Mouse (Mus musculus): ENCODE results near the gene Mamld1. TPM values are rescaled to one million over a fixed set of nuclear protein-coding genes. Genes with fewer than 3 reads are reported as not detected.

Gene Mamld1
- total RNA-seq, 2 experiments from 2014 or later = 35.2 to 39.5 TPM

DNA sequence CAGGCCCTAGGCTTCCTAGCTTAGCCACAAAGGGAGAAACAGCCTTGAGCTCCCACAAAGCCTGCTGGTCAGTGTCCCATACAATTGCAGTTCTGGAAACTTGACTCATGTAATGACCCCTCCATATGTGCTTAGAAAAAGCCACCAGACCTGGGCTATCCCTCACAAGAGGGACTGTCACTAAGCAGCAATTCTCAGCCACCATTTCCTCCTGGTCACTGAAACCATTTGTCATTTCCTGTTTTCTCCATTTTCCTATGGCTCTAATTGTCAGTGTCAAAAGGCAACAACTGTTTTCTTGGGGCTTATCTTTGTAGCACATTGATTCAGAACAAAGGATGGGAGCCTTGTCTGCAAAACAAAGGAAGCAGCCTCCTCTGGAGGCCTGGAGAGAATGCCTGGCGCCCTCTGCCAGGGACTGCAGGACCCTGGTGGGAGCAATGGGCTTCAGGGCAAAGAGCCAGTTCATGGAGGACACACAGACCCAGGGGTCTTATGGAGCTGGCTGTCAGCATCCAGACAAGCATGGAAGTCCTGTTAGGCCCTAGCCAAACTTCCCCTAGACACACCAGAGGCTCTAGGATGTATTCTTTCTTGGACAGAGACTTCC is 99.5 kb downstream of the Mamld1 start:
- no peak for DNase-seq (ENCODE audit: extremely low spot score in 1 of 2, low spot score in 2 of 2)
- intact Hi-C loops (cut with DNase I) = loop anchor here (2.0 kb wide), 1 partner anchor 65 kb away; no protein-coding TSS in a partner anchor
- H3K4me3 ChIP-seq = no peak overlapping the region
- H3K27ac ChIP-seq = no peak overlapping the region
- TF ChIP-seq CTCF (IDR thresholded peaks at IDR 0.05) = no peak

DNA sequence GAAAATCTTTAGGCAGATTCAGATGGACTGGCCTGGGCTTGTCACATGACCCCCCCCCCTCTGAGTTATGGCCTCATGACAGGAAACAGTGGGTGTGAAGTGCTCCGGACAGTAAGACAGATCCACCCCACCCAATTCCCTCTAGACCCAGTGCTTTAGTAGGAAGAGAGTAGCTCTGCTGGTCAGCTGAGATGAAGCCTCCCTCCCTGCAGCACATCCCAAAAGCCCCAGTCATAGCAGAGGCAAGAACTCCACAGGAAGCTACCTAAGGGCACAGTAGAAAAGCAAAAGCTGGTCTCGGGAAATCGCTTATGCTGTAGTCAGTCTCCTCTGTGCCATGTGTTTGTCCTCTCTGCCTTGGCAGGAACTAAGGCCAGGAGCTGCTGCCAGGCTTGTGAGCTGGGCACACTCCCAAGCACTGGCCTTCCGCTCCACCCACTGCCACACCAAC is 100.5 kb downstream of the Mamld1 start:
- DNase-seq (ENCODE audit: extremely low spot score in 1 of 2, low spot score in 2 of 2) = peak; percentile 12 to 24
- intact Hi-C loops (cut with DNase I) = loop anchor here (2.0 kb wide), 1 partner anchor 64 kb away; no protein-coding TSS in a partner anchor
- TF ChIP-seq CTCF (IDR thresholded peaks at IDR 0.05) = no peak
- Histone ChIP-seq H3K4me3 (no peak overlapping the region), H3K27ac (no peak overlapping the region)

- Histone ChIP-seq H3K4me3 (no peak overlapping the region), H3K27ac (no peak overlapping the region)
- no peak for TF ChIP-seq CTCF (IDR thresholded peaks at IDR 0.05)
- no peak for DNase-seq (ENCODE audit: extremely low spot score in 1 of 2, low spot score in 2 of 2)
- intact Hi-C loops (cut with DNase I) = no loop called here
Measured at GRCm38 (mm10) chrX:71181526-71181925, 131.5 kb downstream of the Mamld1 start.

DNA sequence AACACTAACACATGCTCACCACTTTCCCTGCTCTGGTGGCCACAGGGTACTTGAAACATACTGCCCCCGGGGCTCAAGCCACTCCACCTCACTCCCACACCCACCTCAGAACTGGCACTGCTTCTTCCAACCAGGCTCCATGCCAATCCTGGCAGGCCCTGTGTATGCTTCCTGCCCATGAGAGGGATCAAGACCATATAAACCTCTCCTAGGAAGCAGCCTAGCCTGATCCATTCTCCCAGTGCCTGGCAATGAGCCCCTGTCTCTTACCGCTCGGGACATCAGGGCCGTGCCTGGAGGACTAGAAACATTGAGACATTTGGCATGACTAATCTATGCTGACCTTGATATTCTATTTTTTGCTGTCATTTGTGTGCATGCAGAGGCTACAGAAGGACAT is 133.6 kb downstream of the Mamld1 start:
- Histone ChIP-seq H3K4me3 (no peak overlapping the region), H3K27ac (no peak overlapping the region)
- intact Hi-C loops (cut with DNase I) = no loop called here
- no peak for DNase-seq (ENCODE audit: extremely low spot score in 1 of 2, low spot score in 2 of 2)
- no peak for TF ChIP-seq CTCF (IDR thresholded peaks at IDR 0.05)

DNA sequence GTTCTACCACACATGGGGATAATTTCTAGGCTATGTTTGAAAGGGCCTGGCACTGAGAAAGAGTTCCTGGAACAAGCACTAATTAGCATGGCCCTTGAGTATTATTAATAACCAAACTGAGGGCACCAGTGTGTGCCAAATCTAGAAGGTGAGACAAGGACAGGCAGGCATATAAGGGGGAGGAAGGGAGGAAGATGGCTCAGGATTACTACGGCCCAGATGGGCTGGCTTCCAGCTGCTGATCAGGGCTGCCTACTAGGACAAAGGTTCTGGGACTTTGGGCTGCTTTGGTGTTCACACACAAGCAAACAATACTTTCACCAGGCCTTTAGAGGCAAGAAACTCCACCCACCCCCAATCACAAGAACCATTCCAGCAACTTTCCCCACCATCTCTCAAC is 136.3 kb downstream of the Mamld1 start:
- no peak overlapping the region for H3K4me3 ChIP-seq
- H3K27ac ChIP-seq = no peak overlapping the region
- intact Hi-C loops (cut with DNase I) = no loop called here
- TF ChIP-seq CTCF (IDR thresholded peaks at IDR 0.05) = no peak
- no peak for DNase-seq (ENCODE audit: extremely low spot score in 1 of 2, low spot score in 2 of 2)

GRCm38 (mm10) chrX:71204776-71205175 is 154.7 kb downstream of the Mamld1 start:
- Histone ChIP-seq H3K27ac (no peak overlapping the region), H3K4me3 (no peak overlapping the region)
- no peak for TF ChIP-seq CTCF (IDR thresholded peaks at IDR 0.05)
- DNase-seq (ENCODE audit: extremely low spot score in 1 of 2, low spot score in 2 of 2) = no peak
- intact Hi-C loops (cut with DNase I) = no loop called here

Other genes starting within 250 kb of the Mamld1 start
- gene Mtm1, start 160.5 kb downstream of the Mamld1 start, total RNA-seq (2021) = 1 to 10 TPM; 6.0 to 7.8 TPM

All from left cerebral cortex, adult 2 months (tissue).